Mouse (Mus musculus) fibroblast of lung, adult 2 months (primary cell): Measurements from ENCODE around the gene Gm3486.
"Not testable (repeated sequence)": the region's sequence is repeated elsewhere in the genome, so short reads cannot be mapped to it uniquely, and the experiment has no call there.

Experiments
- DNase-seq: peaks from one replicate; pipeline ENCODE4 v3.0.0-alpha.2; 2011; ENCODE audit warnings: low read depth

Gm3486 gene

GRCm38 (mm10) chr14:41489385-41489784 lies at the start of gene Gm3486:
Gene Gm3486 (minus strand): TSS chr14:41489485.
- not testable (repeated sequence) for DNase-seq

- DNase-seq, result not testable (repeated sequence)
These were observed 35.4 kb upstream of the Gm3486 start for GRCm38 (mm10) chr14:41524695-41525094.

- not testable (repeated sequence) for DNase-seq
These were observed 31.4 kb upstream of the Gm3486 start for GRCm38 (mm10) chr14:41520683-41521082.

- DNase-seq, result not testable (repeated sequence)
These were observed 35.9 kb downstream of the Gm3486 start, which contains the start of gene Gm7954 for GRCm38 (mm10) chr14:41453418-41453817. Gene Gm7954 (minus strand): TSS chr14:41453518.
